Mouse (Mus musculus): ENCODE results near the gene Tbcd. TPM values are rescaled to one million over a fixed set of nuclear protein-coding genes. Genes with fewer than 3 reads are reported as not detected.

Gene Tbcd
- total RNA-seq (2023) = 10 to 100 TPM; 36.6 to 39.7 TPM

GRCm38 (mm10) chr11:121451753-121452635, at the start of gene Tbcd:
Gene Tbcd (plus strand): TSS chr11:121451949.

GRCm38 (mm10) chr11:121420830-121421552, 30.8 kb upstream of the Tbcd start, which contains the start of gene Fn3krp:
Gene Fn3krp (plus strand): TSS chr11:121421401.

GRCm38 (mm10) chr11:121434156-121435155, 17.3 kb upstream of the Tbcd start, which contains the start of gene Fn3k:
Gene Fn3k (plus strand): TSS chr11:121434913.

GRCm38 (mm10) chr11:121519131-121519530, 67.4 kb downstream of the Tbcd start, which contains the start of gene Zfp750:
Gene Zfp750 (minus strand): TSS chr11:121519333.

Other genes with a start within 250 kb of the Tbcd start
- 1 to 10 TPM; 7.4 to 8.7 TPM for gene Hexdc, start 247.5 kb upstream of the Tbcd start, total RNA-seq (2023)
- gene Ogfod3, start 247.2 kb upstream of the Tbcd start, total RNA-seq (2023) = 1 to 10 TPM; 3.6 to 4.4 TPM
- 10 to 100 TPM; 43.4 to 58.8 TPM for gene Cybc1, start 222.6 kb upstream of the Tbcd start, total RNA-seq (2023)
- 10 to 100 TPM; 28.8 to 29.9 TPM for gene Narf, start 214.7 kb upstream of the Tbcd start, total RNA-seq (2023)
- gene Foxk2, start 192.0 kb upstream of the Tbcd start, total RNA-seq (2023) = 10 to 100 TPM; 43.3 to 48.7 TPM
- gene Wdr45b, start 97.5 kb upstream of the Tbcd start, total RNA-seq (2023) = 10 to 100 TPM; 61.2 to 70.1 TPM
- not detected for gene Rab40b, start 63.7 kb upstream of the Tbcd start, total RNA-seq (2023)
- 1 to 10 TPM; 6.0 to 8.5 TPM for gene Fn3krp, start 30.5 kb upstream of the Tbcd start, total RNA-seq (2023)
- under 1 TPM; 0.18 to 0.26 TPM for gene Fn3k, start 17.0 kb upstream of the Tbcd start, total RNA-seq (2023)
- gene Zfp750, start 67.4 kb downstream of the Tbcd start, total RNA-seq (2023) = not detected
- 10 to 100 TPM; 13.8 to 16.8 TPM for gene B3gntl1, start 221.2 kb downstream of the Tbcd start, total RNA-seq (2023)
- gene Metrnl, start 249.6 kb downstream of the Tbcd start, total RNA-seq (2023) = 1 to 10 TPM; 2.1 to 2.4 TPM